Mouse (Mus musculus) adrenal gland, postnatal 14 days (tissue): ENCODE measurements around the gene Moxd1. TPM values are rescaled to one million over a fixed set of nuclear protein-coding genes. Genes with fewer than 3 reads are reported as not detected.
"Not testable (repeated sequence)": the region's sequence is repeated elsewhere in the genome, so short reads cannot be mapped to it uniquely, and the experiment has no call there.

Experiments used
- DNase-seq: peaks from one replicate; pipeline ENCODE4 v3.0.0; 2021; ENCODE audit warnings: mixed read lengths
- total RNA-seq: library from RNA; stranded (reverse); gene quantifications from 2 replicates; pipeline ENCODE4 v1.2.3, GENCODE M21; 2021

The Moxd1 gene
- total RNA-seq, 1 experiment from 2014 or later, result 0.52 TPM

- DNase-seq, result no peak
These were observed 47.8 kb downstream of the Moxd1 start for GRCm38 (mm10) chr10:24271077-24271637.

GRCm38 (mm10) chr10:24276211-24276610 lies 52.9 kb downstream of the Moxd1 start:
- no peak for DNase-seq

- no peak for DNase-seq
These were observed 59.3 kb downstream of the Moxd1 start for GRCm38 (mm10) chr10:24282650-24283049.

GRCm38 (mm10) chr10:24291611-24292010 lies 68.3 kb downstream of the Moxd1 start:
- DNase-seq, result no peak

- no peak for DNase-seq
These were observed 69.4 kb downstream of the Moxd1 start for GRCm38 (mm10) chr10:24292671-24293070.

- DNase-seq, result no peak
These were observed 73.3 kb downstream of the Moxd1 start for GRCm38 (mm10) chr10:24296608-24297007.

GRCm38 (mm10) chr10:24297792-24298191 lies 74.5 kb downstream of the Moxd1 start:
- DNase-seq, result peak; percentile 48

- peak; percentile 74 for DNase-seq
These were observed 75.2 kb downstream of the Moxd1 start for GRCm38 (mm10) chr10:24298260-24299244.

GRCm38 (mm10) chr10:24312191-24312611 lies 88.9 kb downstream of the Moxd1 start:
- peak; percentile 78 for DNase-seq

GRCm38 (mm10) chr10:24317126-24317836 lies 94.0 kb downstream of the Moxd1 start:
- DNase-seq, result peak; percentile 79

- no peak for DNase-seq
These were observed 97.0 kb downstream of the Moxd1 start for GRCm38 (mm10) chr10:24320326-24320725.

GRCm38 (mm10) chr10:24323066-24323465 lies 99.7 kb downstream of the Moxd1 start:
- no peak for DNase-seq

GRCm38 (mm10) chr10:24327265-24327664 lies 103.9 kb downstream of the Moxd1 start:
- not testable (repeated sequence) for DNase-seq

- no peak for DNase-seq
These were observed 109.5 kb downstream of the Moxd1 start for GRCm38 (mm10) chr10:24332799-24333198.

- DNase-seq, result no peak
These were observed 116.4 kb downstream of the Moxd1 start for GRCm38 (mm10) chr10:24339593-24340143.

- DNase-seq, result no peak
These were observed 117.4 kb downstream of the Moxd1 start for GRCm38 (mm10) chr10:24340551-24341213.

- no peak for DNase-seq
These were observed 117.9 kb downstream of the Moxd1 start for GRCm38 (mm10) chr10:24341214-24341589.

GRCm38 (mm10) chr10:24343068-24343467 lies 119.8 kb downstream of the Moxd1 start:
- DNase-seq, result no peak
